Mouse (Mus musculus) cerebellum, adult 2 months (tissue): ENCODE results near the gene Cntn6.

ENCODE experiments used
- CTCF ChIP-seq: fragments of 200-500 bp; IDR thresholded peaks from 2 replicates; pipeline ENCODE4 v1.5.1; 2011; ENCODE audit warnings: low read depth, mild to moderate bottlenecking, control low read depth, low read length, moderate library complexity, borderline replicate concordance; ENCODE audit not compliant: insufficient read depth
- POLR2A ChIP-seq: fragments of 200-500 bp; IDR thresholded peaks from 2 replicates; pipeline ENCODE4 v1.6.1; 2011; ENCODE audit warnings: low read length, control low read depth, borderline replicate concordance; ENCODE audit not compliant: insufficient read depth

DNA sequence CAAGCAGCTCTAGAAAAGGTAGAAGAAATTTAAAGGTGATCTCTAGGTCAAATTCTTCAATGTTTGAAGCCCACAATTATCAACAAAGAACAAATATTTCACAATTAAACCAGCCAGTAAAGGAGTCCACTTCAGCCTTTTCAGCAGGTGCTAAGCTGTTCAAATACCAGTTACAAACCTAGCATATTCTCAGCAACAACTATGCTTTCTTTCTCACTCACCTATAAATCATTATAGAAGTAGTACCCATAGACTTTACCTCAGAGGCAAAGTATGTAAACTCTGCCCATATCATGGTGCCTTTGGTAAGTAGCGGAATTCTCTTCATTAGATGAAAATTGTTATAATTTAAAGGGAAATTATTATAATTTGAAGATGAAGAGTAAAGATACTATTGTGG, 71.4 kb downstream of the Cntn6 start:
- TF ChIP-seq CTCF (no peak), POLR2A (no peak)
